Mouse (Mus musculus) left cerebral cortex, postnatal 25 days (tissue): ENCODE measurements around the gene Igsf8. TPM values are rescaled to one million over a fixed set of nuclear protein-coding genes. Genes with fewer than 3 reads are reported as not detected.

Source experiments
- total RNA-seq, 2 experiments: library from RNA; stranded (reverse); gene quantifications; 2 replicates each; pipeline ENCODE4 v1.2.3; 2021

Gene Igsf8
- total RNA-seq, 2 experiments from 2014 or later, result 232 to 242 TPM

Other genes starting within 250 kb of the Igsf8 start
- 10 to 100 TPM; 13.3 to 13.5 TPM for gene Vangl2, start 233.2 kb upstream of the Igsf8 start, total RNA-seq
- gene Nhlh1, start 204.1 kb upstream of the Igsf8 start, total RNA-seq, result under 1 TPM; 0.23 to 0.64 TPM
- gene Copa, start 179.1 kb upstream of the Igsf8 start, total RNA-seq, result 100 to 1,000 TPM; 146 to 154 TPM
- 10 to 100 TPM; 68.3 to 70.8 TPM for gene Ncstn, start 178.8 kb upstream of the Igsf8 start, total RNA-seq
- gene Pex19, start 134.9 kb upstream of the Igsf8 start, total RNA-seq, result 10 to 100 TPM; 95.2 to 97.2 TPM
- 100 to 1,000 TPM; 105 to 108 TPM for gene Dcaf8, start 113.6 kb upstream of the Igsf8 start, total RNA-seq
- 100 to 1,000 TPM; 411 to 429 TPM for gene Pea15a, start 54.8 kb upstream of the Igsf8 start, total RNA-seq
- under 1 TPM in 1 of 2 experiments, not detected in 1; 0.34 TPM for gene Casq1, start 41.8 kb upstream of the Igsf8 start, total RNA-seq
- not detected for gene Atp1a4, start 3.2 kb upstream of the Igsf8 start, total RNA-seq
- gene Atp1a2, start 36.4 kb downstream of the Igsf8 start, total RNA-seq, result 100 to 1,000 TPM; 610 to 694 TPM
- 100 to 1,000 TPM; 126 to 139 TPM for gene Kcnj9, start 67.7 kb downstream of the Igsf8 start, total RNA-seq
- gene Kcnj10, start 79.6 kb downstream of the Igsf8 start, total RNA-seq, result 10 to 100 TPM; 85.4 to 99.8 TPM
- gene Pigm, start 114.9 kb downstream of the Igsf8 start, total RNA-seq, result 1 to 10 TPM; 8.9 to 9.2 TPM
- under 1 TPM; 0.41 to 0.46 TPM for gene Slamf9, start 213.7 kb downstream of the Igsf8 start, total RNA-seq
- gene Igsf9, start 220.1 kb downstream of the Igsf8 start, total RNA-seq, result 10 to 100 TPM in 1 of 2 experiments, 1 to 10 TPM in 1; 8.7 to 11.1 TPM
- 10 to 100 TPM in 1 of 2 experiments, 1 to 10 TPM in 1; 10.0 to 10.8 TPM for gene Tagln2, start 238.4 kb downstream of the Igsf8 start, total RNA-seq